Mouse (Mus musculus): ENCODE data around the gene Nkx6-2.

Nkx6-2 gene

GRCm38 (mm10) chr7:139582595-139582994, at the start of gene Nkx6-2:
TSS of gene Nkx6-2 (minus strand) at chr7:139582797.
- no peak for DNase-seq (ENCODE audit: low spot score in 2 of 2)

- DNase-seq (ENCODE audit: low spot score in 2 of 2) = no peak
These were observed 42.6 kb upstream of the Nkx6-2 start for GRCm38 (mm10) chr7:139625156-139625555.

GRCm38 (mm10) chr7:139622568-139622967, 40.0 kb upstream of the Nkx6-2 start:
- no peak for DNase-seq (ENCODE audit: low spot score in 2 of 2)

GRCm38 (mm10) chr7:139615767-139616766, 33.5 kb upstream of the Nkx6-2 start:
- DNase-seq (ENCODE audit: low spot score in 2 of 2) = peak; percentile 79 to 81

- DNase-seq (ENCODE audit: low spot score in 2 of 2) = no peak
These were observed 27.7 kb upstream of the Nkx6-2 start for GRCm38 (mm10) chr7:139610328-139610727.

- DNase-seq (ENCODE audit: low spot score in 2 of 2) = no peak
These were observed 13.3 kb upstream of the Nkx6-2 start for GRCm38 (mm10) chr7:139595862-139596261.

- no peak for DNase-seq (ENCODE audit: low spot score in 2 of 2)
These were observed 12.7 kb upstream of the Nkx6-2 start for GRCm38 (mm10) chr7:139595311-139595710.

GRCm38 (mm10) chr7:139591311-139591710, 8.7 kb upstream of the Nkx6-2 start:
- DNase-seq (ENCODE audit: low spot score in 2 of 2) = no peak

- peak in 1 of 2 experiments; percentile 62 for DNase-seq (ENCODE audit: low spot score in 2 of 2)
These were observed 7.7 kb upstream of the Nkx6-2 start for GRCm38 (mm10) chr7:139590302-139590701.

- DNase-seq (ENCODE audit: low spot score in 2 of 2) = no peak
These were observed 5.3 kb upstream of the Nkx6-2 start for GRCm38 (mm10) chr7:139587919-139588318.

GRCm38 (mm10) chr7:139585183-139585821, 2.7 kb upstream of the Nkx6-2 start:
- no peak for DNase-seq (ENCODE audit: low spot score in 2 of 2)

GRCm38 (mm10) chr7:139584221-139585175, 1.9 kb upstream of the Nkx6-2 start:
- no peak for DNase-seq (ENCODE audit: low spot score in 2 of 2)

GRCm38 (mm10) chr7:139583094-139583737, 619 bp upstream of the Nkx6-2 start:
- no peak for DNase-seq (ENCODE audit: low spot score in 2 of 2)

GRCm38 (mm10) chr7:139581801-139582571, 611 bp downstream of the Nkx6-2 start:
- DNase-seq (ENCODE audit: low spot score in 2 of 2) = no peak

- DNase-seq (ENCODE audit: low spot score in 2 of 2) = peak in 1 of 2 experiments; percentile 34
These were observed 1.5 kb downstream of the Nkx6-2 start for GRCm38 (mm10) chr7:139580851-139581775.

- DNase-seq (ENCODE audit: low spot score in 2 of 2) = no peak
These were observed 3.2 kb downstream of the Nkx6-2 start for GRCm38 (mm10) chr7:139579261-139579905.

GRCm38 (mm10) chr7:139576064-139576686, 6.4 kb downstream of the Nkx6-2 start:
- no peak for DNase-seq (ENCODE audit: low spot score in 2 of 2)

GRCm38 (mm10) chr7:139572665-139573064, 9.9 kb downstream of the Nkx6-2 start:
- DNase-seq (ENCODE audit: low spot score in 2 of 2) = no peak

All from right cerebral cortex, postnatal 10 days (tissue).